Mouse (Mus musculus) lung, postnatal 36 days (tissue): Measurements from ENCODE around the gene Mxra8.

Experiments used
- DNase-seq: peaks from one replicate; pipeline ENCODE4 v3.0.0; 2022; ENCODE audit warnings: mixed read lengths

Mxra8 gene

GRCm38 (mm10) chr4:155837404-155838010, 2.0 kb upstream of the Mxra8 start:
- peak; percentile 76 for DNase-seq

DNA sequence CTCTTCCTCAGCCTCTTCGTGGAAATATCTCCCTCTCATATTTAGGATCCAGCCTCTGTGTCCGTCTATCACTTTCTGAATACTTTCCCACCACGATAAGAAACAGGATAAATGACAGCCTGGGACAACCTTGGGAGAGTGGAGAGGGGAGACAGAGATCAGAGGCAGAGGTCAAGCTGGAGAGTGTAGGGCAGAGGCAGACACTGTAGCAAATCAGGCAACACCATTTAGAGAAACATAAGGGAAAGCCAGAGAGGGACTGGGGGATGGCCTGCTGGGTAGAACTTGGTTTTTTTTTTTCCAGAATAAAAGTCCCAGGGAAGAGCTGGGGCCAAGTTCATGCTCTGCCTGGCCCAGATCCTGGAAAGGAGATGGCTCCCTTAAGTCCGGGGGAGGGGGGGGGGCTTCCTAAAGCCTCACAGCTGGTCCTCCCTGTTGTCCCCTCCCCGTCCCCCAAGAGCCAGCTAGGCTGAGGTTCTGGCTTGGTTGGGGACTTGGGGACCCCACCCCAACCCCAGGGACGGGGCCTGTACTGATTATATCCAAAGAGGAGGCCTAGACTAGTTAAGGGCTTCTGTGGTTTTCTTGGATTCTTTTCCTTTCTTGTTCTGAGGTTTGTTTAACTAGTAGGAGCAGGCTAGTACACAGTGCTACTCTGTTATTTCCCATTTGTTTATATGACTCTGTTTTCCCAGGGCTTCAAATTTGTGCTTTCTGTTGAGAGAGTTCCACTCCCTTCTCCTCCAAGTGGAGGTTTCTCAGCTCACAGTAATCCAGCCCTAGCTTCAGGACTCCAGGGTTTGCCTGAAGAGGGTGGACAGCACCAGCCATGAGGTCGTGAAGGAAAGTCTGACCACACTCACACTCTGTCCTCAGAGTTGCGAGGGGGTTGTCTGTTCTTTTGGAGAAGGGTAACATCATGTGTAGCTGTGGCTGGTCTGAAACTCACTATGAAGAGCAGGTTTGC, 1.0 kb upstream of the Mxra8 start:
- DNase-seq: no peak

GRCm38 (mm10) chr4:155840076-155841002, 859 bp downstream of the Mxra8 start:
- no peak for DNase-seq

GRCm38 (mm10) chr4:155841003-155841454, 1.5 kb downstream of the Mxra8 start:
- DNase-seq: peak; percentile 85

- DNase-seq: no peak
These were observed 2.3 kb downstream of the Mxra8 start for GRCm38 (mm10) chr4:155841651-155842270.

- no peak for DNase-seq
These were observed 3.8 kb downstream of the Mxra8 start for GRCm38 (mm10) chr4:155843231-155843630.

DNA sequence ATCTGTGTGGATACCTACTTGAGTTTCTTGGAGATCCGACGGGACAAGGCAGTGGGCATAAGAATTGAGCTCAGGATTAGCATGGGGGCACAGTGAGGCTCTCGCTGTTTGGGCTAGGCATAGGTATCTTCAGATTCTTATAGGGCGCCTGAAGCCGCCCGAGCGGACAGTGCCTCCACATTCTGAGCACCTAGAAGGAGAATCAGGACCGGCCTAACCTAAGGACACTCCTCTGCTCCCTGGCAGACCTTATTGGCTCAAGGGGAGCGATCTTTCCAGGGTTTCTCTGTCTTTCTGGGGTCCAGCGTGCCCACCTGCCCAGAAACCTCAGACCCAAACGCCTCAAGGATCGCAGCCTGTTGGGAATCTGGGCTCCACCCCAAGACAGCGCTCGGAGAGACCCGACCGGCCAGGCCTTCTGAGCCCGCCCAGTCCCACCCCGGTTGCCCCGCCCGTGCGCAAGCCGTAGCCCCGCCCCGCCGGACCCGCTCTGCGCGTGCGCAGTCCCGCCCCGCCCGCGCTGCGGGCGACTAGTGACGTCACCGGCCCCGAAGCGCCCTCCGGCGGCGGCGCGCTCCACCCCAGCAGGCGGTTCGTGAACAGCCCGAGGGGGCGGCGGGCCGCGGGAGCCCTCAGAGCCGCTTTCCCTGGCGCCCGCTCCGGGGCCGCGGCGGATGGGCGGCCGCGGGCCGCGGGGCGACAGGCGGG, 7.5 kb downstream of the Mxra8 start, which contains the start of gene Dvl1:
Gene Dvl1 (plus strand): TSS at position 532 of the 708 bp plus-strand sequence.
- peak; percentile 90 for DNase-seq

DNA sequence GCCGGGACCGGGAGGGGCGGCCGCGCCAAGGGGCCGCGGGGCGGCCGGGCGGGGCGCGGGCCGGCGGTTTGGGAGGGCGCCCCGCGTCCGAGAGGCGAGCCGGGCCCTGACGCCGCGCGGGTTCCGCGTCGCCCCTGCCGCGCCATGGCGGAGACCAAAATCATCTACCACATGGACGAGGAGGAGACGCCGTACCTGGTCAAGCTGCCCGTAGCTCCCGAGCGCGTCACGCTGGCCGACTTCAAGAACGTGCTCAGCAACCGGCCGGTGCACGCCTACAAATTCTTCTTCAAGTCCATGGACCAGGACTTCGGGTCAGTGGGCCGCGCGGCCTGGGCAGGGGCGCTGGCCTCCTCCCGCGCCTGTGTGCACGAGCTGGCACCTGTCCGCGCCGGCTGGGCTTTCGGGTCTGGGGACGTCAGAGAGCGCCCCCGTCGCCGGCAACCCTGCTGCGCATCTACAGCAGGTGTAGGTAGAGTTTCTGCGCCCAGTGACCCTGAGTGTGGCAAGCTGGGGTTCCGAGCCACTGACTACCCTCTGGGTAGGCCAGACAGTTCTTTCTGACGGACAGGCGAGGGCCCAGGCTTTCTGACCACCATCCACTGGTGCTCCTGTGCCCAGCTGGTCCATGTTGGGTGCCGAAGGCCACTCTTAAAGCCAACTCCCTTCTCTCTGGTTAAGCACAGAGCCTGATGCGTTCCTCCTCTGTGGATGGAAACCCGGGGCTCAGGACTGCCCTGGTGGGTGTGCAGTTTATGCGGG, 8.3 kb downstream of the Mxra8 start:
- DNase-seq: peak; percentile 47

GRCm38 (mm10) chr4:155848434-155849095, 9.1 kb downstream of the Mxra8 start:
- DNase-seq: no peak

GRCm38 (mm10) chr4:155849391-155849790, 9.9 kb downstream of the Mxra8 start:
- no peak for DNase-seq

DNA sequence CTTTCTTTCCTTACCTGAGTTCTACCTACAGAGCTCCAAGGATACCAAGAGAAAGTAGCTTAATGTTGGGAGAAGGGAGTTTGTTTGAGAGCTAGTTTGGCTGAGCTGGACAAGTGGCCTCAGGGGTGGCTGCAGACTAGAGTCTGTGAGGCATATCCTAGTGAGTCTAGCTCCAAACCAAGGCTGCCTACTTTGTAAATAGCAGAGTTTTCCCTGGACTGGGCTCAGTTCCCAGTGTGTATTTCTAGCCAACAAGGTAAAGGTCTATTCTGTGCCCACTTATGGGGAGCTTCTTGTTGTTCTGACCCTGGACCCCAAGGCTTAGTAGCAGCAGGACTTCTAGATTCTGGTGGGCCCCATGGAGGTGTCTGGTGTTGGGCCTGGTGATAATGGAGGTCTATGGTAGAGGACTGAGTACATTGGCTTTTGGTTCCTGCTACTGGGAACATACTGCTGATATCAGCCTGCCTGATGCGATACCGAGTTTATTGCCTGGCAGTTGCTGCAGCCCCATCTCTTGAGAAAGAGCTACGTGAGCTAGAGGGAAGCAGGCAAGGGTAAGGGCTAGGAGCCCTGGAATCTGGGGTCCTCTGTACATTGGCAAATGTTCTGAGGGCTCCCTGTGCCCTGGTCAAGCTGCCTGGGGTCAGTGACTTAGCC, 10.4 kb downstream of the Mxra8 start:
- no peak for DNase-seq

DNA sequence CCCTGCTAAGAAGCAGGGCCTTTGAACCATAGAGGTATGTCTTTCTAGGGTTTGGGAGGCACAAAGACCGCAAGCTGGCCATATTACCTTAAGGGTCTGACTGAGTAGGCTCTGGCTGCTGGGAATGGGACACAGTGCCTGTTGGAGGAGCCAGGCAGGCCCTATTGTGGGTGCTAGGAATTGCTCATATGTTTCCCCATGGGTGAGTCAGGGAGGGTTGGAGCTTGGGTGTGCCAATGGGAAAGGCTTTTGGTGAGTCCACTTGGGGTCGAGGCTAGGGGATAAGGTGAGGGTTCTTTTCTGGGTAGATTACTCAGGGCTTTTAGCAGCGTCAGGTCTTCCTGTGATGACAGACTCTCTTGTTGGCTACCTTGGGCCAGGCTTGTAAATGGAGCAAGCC, 11.9 kb downstream of the Mxra8 start:
- DNase-seq: no peak

DNA sequence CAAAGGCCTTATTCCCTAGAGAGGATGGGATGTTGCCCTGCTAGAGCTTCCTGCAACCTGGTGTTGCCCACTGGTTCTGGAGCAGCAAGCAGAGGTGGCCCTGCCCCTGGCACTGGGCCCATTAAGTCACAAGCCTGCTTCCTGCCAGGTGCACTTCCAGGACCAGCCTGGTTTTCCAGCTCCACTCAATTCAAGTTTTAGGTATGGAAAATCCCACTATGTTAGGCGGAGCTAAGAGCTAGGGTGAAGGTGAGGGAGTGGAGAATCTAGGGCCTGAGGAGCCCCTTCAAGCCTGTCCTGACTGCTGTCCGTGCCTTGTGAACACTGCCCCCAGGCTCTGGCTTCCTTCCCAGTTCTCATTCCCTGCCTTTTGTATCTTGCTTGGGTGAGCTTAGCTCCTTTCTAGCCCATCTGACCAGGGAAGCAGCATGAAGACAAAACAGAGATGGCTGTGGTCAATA, 12.5 kb downstream of the Mxra8 start:
- no peak for DNase-seq

DNA sequence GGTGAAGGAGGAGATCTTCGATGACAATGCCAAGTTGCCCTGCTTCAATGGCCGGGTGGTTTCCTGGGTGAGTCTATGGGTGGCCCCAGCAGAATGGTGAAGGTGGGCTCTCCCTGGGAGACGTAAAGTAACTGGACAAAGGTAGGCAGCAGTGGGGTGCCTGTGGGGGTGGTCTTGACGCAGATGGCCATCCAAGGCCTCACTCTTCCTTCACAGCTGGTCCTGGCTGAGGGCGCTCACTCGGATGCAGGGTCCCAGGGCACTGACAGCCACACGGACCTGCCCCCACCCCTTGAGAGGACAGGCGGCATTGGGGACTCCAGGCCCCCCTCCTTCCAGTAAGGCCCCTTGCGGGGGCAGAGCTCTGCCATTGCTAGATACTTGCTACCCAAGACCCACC, 13.9 kb downstream of the Mxra8 start:
- DNase-seq: no peak

DNA sequence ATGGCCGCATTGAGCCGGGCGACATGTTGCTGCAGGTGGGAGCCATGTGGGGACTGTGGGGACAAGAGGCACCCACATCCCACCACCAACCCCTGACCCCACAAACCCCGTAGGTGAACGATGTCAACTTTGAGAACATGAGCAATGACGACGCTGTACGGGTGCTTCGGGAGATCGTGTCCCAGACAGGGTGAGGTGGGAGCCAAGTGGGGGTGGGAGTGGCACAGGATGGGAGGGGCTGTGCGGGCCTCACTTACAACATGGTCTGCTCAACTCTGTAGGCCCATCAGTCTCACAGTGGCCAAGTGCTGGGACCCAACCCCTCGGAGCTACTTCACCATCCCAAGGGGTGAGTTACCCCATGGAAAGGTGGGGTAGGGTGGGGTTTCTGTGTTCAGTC, 15.5 kb downstream of the Mxra8 start:
- DNase-seq: no peak

- DNase-seq: no peak
These were observed 16.6 kb downstream of the Mxra8 start for GRCm38 (mm10) chr4:155856071-155856470.

- no peak for DNase-seq
These were observed 17.4 kb downstream of the Mxra8 start for GRCm38 (mm10) chr4:155856881-155857280.

GRCm38 (mm10) chr4:155859318-155859717, 19.8 kb downstream of the Mxra8 start:
- no peak for DNase-seq

DNA sequence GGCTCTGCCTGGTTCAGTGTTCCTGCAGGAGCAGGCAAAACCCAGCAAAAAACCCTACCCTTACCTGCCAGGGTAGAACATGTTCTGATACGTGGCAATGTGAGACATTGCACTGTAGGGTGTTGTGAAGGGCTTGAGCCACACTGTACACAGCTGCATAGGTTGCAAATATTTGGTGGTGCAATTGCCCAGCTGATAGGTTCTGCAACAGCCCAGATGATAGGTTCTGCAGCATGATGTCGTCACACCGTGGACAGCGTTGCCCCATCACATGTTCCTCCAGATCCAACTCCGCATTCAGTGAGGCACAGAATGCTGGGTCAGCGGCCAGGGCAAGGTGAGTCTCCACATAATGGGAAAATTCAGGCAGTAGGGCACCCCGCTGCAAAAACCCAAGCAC, 22.3 kb downstream of the Mxra8 start:
- no peak for DNase-seq

DNA sequence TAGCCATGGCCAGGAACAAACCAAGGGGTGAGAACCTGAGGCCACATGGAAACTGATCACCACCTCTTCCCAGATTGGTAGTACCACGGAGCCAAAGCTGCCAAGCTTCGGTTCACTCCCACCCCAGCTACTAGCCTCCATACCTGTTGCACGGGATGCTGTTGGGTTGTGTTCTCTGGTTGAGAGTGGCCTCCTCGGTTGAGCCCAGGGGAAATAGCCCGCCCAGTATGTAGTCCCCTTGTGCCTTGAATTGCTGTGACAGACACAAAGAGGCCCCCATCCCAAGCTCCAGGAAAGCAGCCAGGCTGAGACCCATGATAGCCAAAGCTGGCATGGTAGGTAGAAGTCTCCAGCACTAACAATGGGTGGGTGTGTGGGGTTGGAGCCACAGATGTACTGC, 23.5 kb downstream of the Mxra8 start, which contains the start of gene Tas1r3:
Gene Tas1r3 (minus strand): TSS at position 362 of the 400 bp plus-strand sequence.
- no peak for DNase-seq
